Mouse (Mus musculus) brown adipose tissue, adult 24 weeks (tissue): ENCODE data around the gene Mrpl50. TPM values are rescaled to one million over a fixed set of nuclear protein-coding genes. Genes with fewer than 3 reads are reported as not detected.

Experiments
- H3K27ac ChIP-seq: fragments of 200-500 bp; replicated peaks from 2 replicates; pipeline ENCODE4 v1.5.1; 2012; ENCODE audit warnings: low read depth, mild to moderate bottlenecking, low read length
- H3K4me1 ChIP-seq: fragments of 200-500 bp; 2 replicates; pipeline ENCODE4 v1.6.1; 2012; ENCODE audit warnings: low read length, mixed read lengths; ENCODE audit not compliant: control insufficient read depth, insufficient read depth, insufficient read length
- H3K4me3 ChIP-seq: fragments of 200-500 bp; 2 replicates; pipeline ENCODE4 v1.5.1; 2012; ENCODE audit warnings: low read depth, mild to moderate bottlenecking, low read length, moderate library complexity; ENCODE audit not compliant: insufficient read depth
- polyA plus RNA-seq: library from polyadenylated mRNA; stranded (reverse); fragments of >200 nt; gene quantifications from 2 replicates; pipeline ENCODE4 v1.2.4, GENCODE M21; 2012; ENCODE audit not compliant: missing spikeins, insufficient read depth, insufficient read length

Mrpl50 gene
- polyA plus RNA-seq, 1 experiment: 129 TPM

DNA sequence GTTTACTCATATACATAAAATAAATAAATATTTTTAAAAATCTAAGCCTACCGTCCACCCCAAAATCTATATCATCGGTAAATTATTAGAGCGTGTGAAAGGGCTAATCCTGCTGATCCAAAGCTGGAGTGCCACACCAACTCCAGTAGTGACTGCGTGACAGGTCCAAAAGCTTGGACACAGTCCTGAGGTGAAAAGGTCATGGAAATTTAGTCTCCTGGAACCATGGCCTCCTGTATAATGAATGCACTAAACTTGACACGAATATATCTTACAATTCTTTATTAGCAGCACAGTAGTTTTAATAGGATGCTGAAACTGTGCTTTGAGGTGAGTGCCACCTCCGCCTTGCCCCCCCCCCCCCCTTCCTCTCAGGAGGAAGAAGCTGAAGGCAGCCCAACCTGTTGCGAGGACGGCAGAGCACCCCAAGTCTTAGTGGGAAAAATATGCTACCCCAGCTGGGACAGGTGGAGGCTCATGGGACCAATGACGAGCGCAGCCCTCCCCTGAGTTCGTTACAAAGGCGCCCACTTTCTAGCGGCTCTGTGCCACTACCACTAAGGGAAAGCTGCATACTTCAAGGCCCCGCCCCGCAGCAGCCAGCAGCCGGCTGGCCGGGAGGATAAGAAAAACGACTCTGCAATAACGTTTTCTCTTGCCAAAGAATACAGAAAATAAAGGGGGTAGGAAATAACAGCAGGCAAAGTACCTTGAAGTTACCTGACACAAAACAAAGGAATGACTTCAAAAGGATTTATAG, 42.6 kb downstream of the Mrpl50 start:
- Histone ChIP-seq H3K4me3 (peak overlapping the region; percentile 36; the same call in 1 of the 2 replicates), H3K27ac (no peak overlapping the region), H3K4me1 (no peaks in the 10 kb centered on the region)

DNA sequence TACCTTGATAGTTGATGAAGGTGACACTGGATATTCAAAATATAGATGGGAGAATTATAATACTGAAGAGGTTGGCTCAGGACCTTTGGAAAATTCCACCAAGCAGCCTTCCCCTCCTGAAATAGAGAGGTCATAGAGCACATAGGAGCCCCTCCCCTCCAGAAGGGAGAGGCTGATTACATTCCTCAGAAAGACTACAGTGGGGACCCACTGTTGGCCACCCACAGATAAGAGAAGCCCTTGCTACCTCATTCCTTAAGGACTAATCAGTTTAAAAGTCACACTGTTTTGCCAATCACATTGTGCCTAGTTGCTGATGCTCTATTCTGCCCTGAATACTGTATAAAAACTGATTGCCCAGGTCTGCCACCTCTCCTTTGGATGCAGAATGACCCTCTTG, 46.3 kb downstream of the Mrpl50 start:
- Histone ChIP-seq H3K4me3 (no peak overlapping the region), H3K27ac (no peak overlapping the region)

DNA sequence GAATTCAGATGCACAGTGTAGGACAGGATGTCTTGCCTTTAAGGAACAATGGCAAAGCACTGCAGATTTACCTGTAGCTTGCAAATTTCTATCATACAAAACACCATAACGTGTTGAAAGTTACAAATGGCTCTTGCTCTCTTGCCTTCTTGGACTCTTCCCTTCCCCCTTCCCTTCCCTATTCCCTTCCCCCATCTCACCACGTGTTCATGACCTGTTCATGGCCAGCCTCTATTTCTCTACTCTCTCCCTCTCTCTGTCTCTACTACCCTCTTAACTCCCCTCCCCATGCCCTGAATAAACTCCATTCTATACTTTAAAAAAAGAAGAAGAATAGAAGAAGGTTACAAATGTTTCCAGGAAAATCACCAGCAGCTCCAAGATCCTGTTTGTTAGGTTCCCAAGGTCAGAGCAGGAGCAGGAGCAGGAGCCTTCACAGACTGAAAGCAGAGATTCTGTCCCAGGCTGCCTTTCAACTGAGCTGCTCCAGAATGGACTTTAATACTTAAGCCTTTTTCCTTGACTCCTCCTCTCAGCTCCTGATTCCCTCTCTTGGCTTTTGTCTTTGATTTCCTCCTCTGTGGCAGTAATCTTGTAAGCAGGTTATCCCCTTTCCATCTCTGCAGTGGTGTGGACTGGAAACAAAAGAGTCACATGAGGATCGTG, 47.3 kb downstream of the Mrpl50 start, which contains the start of gene Acnat1:
Gene Acnat1, minus strand, starts transcription at position 478 of the 666 bp plus-strand sequence.
- Histone ChIP-seq H3K4me1 (no peaks in the 10 kb centered on the region), H3K27ac (no peak within 1 kb of the TSS), H3K4me3 (no peak within 1 kb of the TSS)

More for the DNA sequence above, 46.3 kb downstream of the Mrpl50 start:
- H3K4me1 ChIP-seq: no peaks in the 10 kb centered on the region

DNA sequence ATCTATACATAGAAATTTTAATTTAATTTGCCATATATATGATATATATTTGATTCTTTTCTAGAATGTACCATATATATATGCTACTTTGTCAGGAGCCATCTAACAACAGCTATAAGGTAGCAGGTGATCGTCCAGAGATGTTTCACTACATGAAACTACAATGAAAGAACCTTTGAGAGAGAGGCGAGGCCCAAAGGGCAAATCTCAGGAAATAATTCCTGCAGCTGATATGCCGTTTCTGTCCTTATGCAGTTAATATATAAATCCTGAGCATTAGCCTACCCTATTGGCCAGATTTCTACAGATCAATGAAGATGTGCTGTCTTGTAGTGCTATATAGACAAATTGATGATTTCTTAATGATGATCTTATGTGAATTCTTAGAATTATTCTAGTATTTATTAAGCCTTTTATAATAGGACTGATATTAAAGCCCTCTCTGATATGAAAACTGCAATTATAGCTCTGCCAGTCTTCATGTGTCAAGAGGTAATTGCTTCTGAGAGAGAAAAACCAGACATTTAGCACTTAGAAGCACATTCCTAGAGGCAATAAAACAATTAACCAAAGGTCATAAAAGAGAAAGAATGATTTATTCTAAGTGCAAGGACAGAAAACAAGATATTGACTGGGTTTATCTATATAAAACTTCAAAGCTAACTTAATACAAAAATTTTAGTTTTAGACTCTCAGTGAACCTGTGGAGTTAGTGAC, 51.3 kb downstream of the Mrpl50 start:
- no peaks in the 10 kb centered on the region for H3K4me1 ChIP-seq
- no peak overlapping the region for H3K4me3 ChIP-seq
- H3K27ac ChIP-seq: no peak overlapping the region

DNA sequence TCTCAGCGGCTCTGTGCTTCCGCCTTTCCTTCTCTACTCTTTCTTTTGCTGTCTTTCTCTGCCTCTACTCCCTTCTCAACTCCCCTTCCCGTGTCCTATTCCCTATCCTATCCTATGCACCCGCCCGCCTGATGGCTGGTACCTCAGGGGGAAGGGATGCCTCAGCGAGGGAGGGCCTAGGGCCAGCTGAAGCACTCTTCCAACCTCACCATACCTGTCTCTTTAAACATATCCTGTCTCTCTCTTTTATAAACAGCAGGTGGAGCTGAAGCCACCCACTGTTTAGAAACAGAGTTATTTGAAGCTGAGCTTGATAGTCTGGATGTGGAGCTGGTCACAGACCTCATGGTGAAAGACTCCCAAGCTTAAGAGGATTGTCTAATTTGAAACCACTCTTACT, 53.5 kb downstream of the Mrpl50 start:
- no peak overlapping the region for H3K27ac ChIP-seq
- no peak overlapping the region for H3K4me3 ChIP-seq
- H3K4me1 ChIP-seq: no peaks in the 10 kb centered on the region

Other genes starting within 250 kb of the Mrpl50 start
- gene Acnat2, start 112.9 kb downstream of the Mrpl50 start, polyA plus RNA-seq: not detected in 2 replicates
- not detected in 2 replicates for gene Acnat1, start 47.2 kb downstream of the Mrpl50 start, polyA plus RNA-seq
- not detected in 2 replicates for gene Baat, start 14.5 kb downstream of the Mrpl50 start, polyA plus RNA-seq
- gene Zfp189, start 83 bp upstream of the Mrpl50 start, polyA plus RNA-seq: 4.7 and 7.5 TPM in 2 replicates
- 0.92 and 2.5 TPM in 2 replicates for gene Aldob, start 28.5 kb upstream of the Mrpl50 start, polyA plus RNA-seq
- gene Tmem246, start 76.8 kb upstream of the Mrpl50 start, polyA plus RNA-seq: 21.1 and 33.7 TPM in 2 replicates
- gene Rnf20, start 110.9 kb upstream of the Mrpl50 start, polyA plus RNA-seq: 19.0 and 21.0 TPM in 2 replicates
- not detected in 2 replicates for gene Ppp3r2, start 160.9 kb upstream of the Mrpl50 start, polyA plus RNA-seq